Mouse (Mus musculus): Measurements from ENCODE around the gene Acadl. TPM values are rescaled to one million over a fixed set of nuclear protein-coding genes. Genes with fewer than 3 reads are reported as not detected.

Acadl gene
- polyA plus RNA-seq, 1 experiment from 2014 or later, result 58.0 TPM

- Histone ChIP-seq H3K27ac (replicated peaks) (no peak overlapping the region), H3K4me3 (no peak overlapping the region), H3K9me3 (no peaks in the 10 kb centered on the region), H3K4me2 (no peak overlapping the region), H3K27me3 (no peaks in the 10 kb centered on the region), H3K9ac (no peak overlapping the region), H3K36me3 (no peaks in the 10 kb centered on the region), H3K4me1 (replicated peaks) (no peaks in the 10 kb centered on the region)
- no peak for ATAC-seq (ENCODE audit: low FRiP score, low read depth)
- 86% methylated on average over 3 of the region's 3 CpGs for WGBS
These were observed 25.9 kb downstream of the Acadl start for GRCm38 (mm10) chr1:66837207-66837606.

GRCm38 (mm10) chr1:66832636-66833165 lies 30.4 kb downstream of the Acadl start:
- no peaks in the 10 kb centered on the region for H3K4me1 ChIP-seq (replicated peaks)
- H3K4me3 ChIP-seq, result no peak overlapping the region
- no peak overlapping the region for H3K27ac ChIP-seq (replicated peaks)
- WGBS, result 92% methylated on average over 7 of the region's 7 CpGs
- H3K4me2 ChIP-seq, result no peak overlapping the region
- no peaks in the 10 kb centered on the region for H3K36me3 ChIP-seq
- ATAC-seq (ENCODE audit: low FRiP score, low read depth), result no peak
- H3K9ac ChIP-seq, result no peak overlapping the region
- no peaks in the 10 kb centered on the region for H3K9me3 ChIP-seq
- H3K27me3 ChIP-seq, result no peaks in the 10 kb centered on the region

- Histone ChIP-seq H3K36me3 (no peaks in the 10 kb centered on the region), H3K4me2 (no peak overlapping the region), H3K27ac (replicated peaks) (no peak overlapping the region), H3K4me1 (replicated peaks) (no peaks in the 10 kb centered on the region), H3K4me3 (no peak overlapping the region), H3K27me3 (no peaks in the 10 kb centered on the region), H3K9ac (no peak overlapping the region), H3K9me3 (no peaks in the 10 kb centered on the region)
- WGBS, result 74% methylated on average over 9 of the region's 9 CpGs
- no peak for ATAC-seq (ENCODE audit: low FRiP score, low read depth)
These were observed 31.1 kb downstream of the Acadl start for GRCm38 (mm10) chr1:66831824-66832600.

GRCm38 (mm10) chr1:66829400-66830080 lies 33.5 kb downstream of the Acadl start:
- H3K36me3 ChIP-seq, result no peaks in the 10 kb centered on the region
- no peaks in the 10 kb centered on the region for H3K4me1 ChIP-seq (replicated peaks)

GRCm38 (mm10) chr1:66821966-66822365 lies 41.1 kb downstream of the Acadl start:
- WGBS, result 77% methylated on average over 9 of the region's 9 CpGs
- Histone ChIP-seq H3K4me2 (no peak overlapping the region), H3K9ac (no peak overlapping the region), H3K4me3 (no peak overlapping the region), H3K27me3 (no peaks in the 10 kb centered on the region), H3K36me3 (no peaks in the 10 kb centered on the region), H3K27ac (replicated peaks) (no peak overlapping the region), H3K4me1 (replicated peaks) (peaks cover 9% of the 10 kb centered on the region), H3K9me3 (no peaks in the 10 kb centered on the region)
- no peak for ATAC-seq (ENCODE audit: low FRiP score, low read depth)

More at GRCm38 (mm10) chr1:66829400-66830080, 33.5 kb downstream of the Acadl start:
- no peaks in the 10 kb centered on the region for H3K9me3 ChIP-seq
- no peak overlapping the region for H3K27ac ChIP-seq (replicated peaks)
- H3K4me3 ChIP-seq, result no peak overlapping the region
- H3K27me3 ChIP-seq, result no peaks in the 10 kb centered on the region
- H3K4me2 ChIP-seq, result no peak overlapping the region
- no peak for ATAC-seq (ENCODE audit: low FRiP score, low read depth)
- H3K9ac ChIP-seq, result no peak overlapping the region
- 66% methylated on average over 9 of the region's 9 CpGs for WGBS

- H3K9ac ChIP-seq, result no peak overlapping the region
These were observed 42.8 kb downstream of the Acadl start for GRCm38 (mm10) chr1:66820241-66820640.

GRCm38 (mm10) chr1:66817865-66818315 lies 45.2 kb downstream of the Acadl start:
- peak overlapping the region; percentile 64 for H3K4me2 ChIP-seq
- H3K4me1 ChIP-seq (replicated peaks), result peaks cover 23% of the 10 kb centered on the region
- ATAC-seq (ENCODE audit: low FRiP score, low read depth), result peak; percentile 57
- H3K27me3 ChIP-seq, result no peaks in the 10 kb centered on the region
- H3K4me3 ChIP-seq, result peak overlapping the region; percentile 63
- under 1% methylated on average over 20 of the region's 20 CpGs for WGBS
- H3K36me3 ChIP-seq, result no peaks in the 10 kb centered on the region
- H3K9me3 ChIP-seq, result no peaks in the 10 kb centered on the region
- H3K27ac ChIP-seq (replicated peaks), result peak overlapping the region; percentile 99
- peak overlapping the region; percentile 95 for H3K9ac ChIP-seq

More at GRCm38 (mm10) chr1:66820241-66820640, 42.8 kb downstream of the Acadl start:
- 23% methylated on average over 7 of the region's 7 CpGs for WGBS
- no peaks in the 10 kb centered on the region for H3K27me3 ChIP-seq
- H3K4me2 ChIP-seq, result no peak overlapping the region
- H3K27ac ChIP-seq (replicated peaks), result no peak overlapping the region
- H3K9me3 ChIP-seq, result no peaks in the 10 kb centered on the region
- H3K36me3 ChIP-seq, result no peaks in the 10 kb centered on the region
- no peak overlapping the region for H3K4me3 ChIP-seq
- no peak for ATAC-seq (ENCODE audit: low FRiP score, low read depth)
- peaks cover 15% of the 10 kb centered on the region for H3K4me1 ChIP-seq (replicated peaks)

- ATAC-seq (ENCODE audit: low FRiP score, low read depth), result peak; percentile 89
- H3K4me1 ChIP-seq (replicated peaks), result peaks cover 23% of the 10 kb centered on the region
- H3K4me3 ChIP-seq, result peak within 1 kb of the TSS; percentile 63
- no peaks in the 10 kb centered on the region for H3K36me3 ChIP-seq
- H3K27me3 ChIP-seq, result no peaks in the 10 kb centered on the region
- under 1% methylated on average over 51 of the region's 56 CpGs for WGBS
- H3K27ac ChIP-seq (replicated peaks), result peak within 1 kb of the TSS; percentile 99
- no peaks in the 10 kb centered on the region for H3K9me3 ChIP-seq
- peak within 1 kb of the TSS; percentile 70 for H3K4me2 ChIP-seq
- peak within 1 kb of the TSS; percentile 95 for H3K9ac ChIP-seq
These were observed 45.6 kb downstream of the Acadl start, which contains the start of gene Kansl1l for GRCm38 (mm10) chr1:66817453-66817839. Gene Kansl1l (minus strand): TSS chr1:66817562.

- Histone ChIP-seq H3K27ac (replicated peaks) (peak overlapping the region; percentile 99), H3K9me3 (no peaks in the 10 kb centered on the region), H3K4me1 (replicated peaks) (peaks cover 23% of the 10 kb centered on the region), H3K4me3 (peak overlapping the region; percentile 63), H3K4me2 (peak overlapping the region; percentile 70), H3K36me3 (no peaks in the 10 kb centered on the region), H3K9ac (peak overlapping the region; percentile 95), H3K27me3 (no peaks in the 10 kb centered on the region)
- peak; percentile 87 for ATAC-seq (ENCODE audit: low FRiP score, low read depth)
- under 1% methylated on average over 55 of the region's 63 CpGs for WGBS
These were observed 46.1 kb downstream of the Acadl start for GRCm38 (mm10) chr1:66816837-66817452.

GRCm38 (mm10) chr1:66815941-66816777 lies 46.9 kb downstream of the Acadl start:
- Histone ChIP-seq H3K4me1 (replicated peaks) (peaks cover 23% of the 10 kb centered on the region), H3K4me3 (peak overlapping the region; percentile 63), H3K36me3 (no peaks in the 10 kb centered on the region), H3K4me2 (peak overlapping the region; percentile 70), H3K9me3 (no peaks in the 10 kb centered on the region), H3K27me3 (no peaks in the 10 kb centered on the region), H3K9ac (peak overlapping the region; percentile 49), H3K27ac (replicated peaks) (peak overlapping the region; percentile 99)
- 1% methylated on average over 39 of the region's 39 CpGs for WGBS
- no peak; the same call in none of the 2 replicates for ATAC-seq (ENCODE audit: low FRiP score, low read depth)

GRCm38 (mm10) chr1:66814756-66815155 lies 48.3 kb downstream of the Acadl start:
- no peaks in the 10 kb centered on the region for H3K36me3 ChIP-seq
- peak overlapping the region; percentile 70 for H3K4me2 ChIP-seq
- 0 out of 2 replicates have a peak overlapping the region, but pooled peaks have one; percentile 13 for H3K4me3 ChIP-seq
- no peaks in the 10 kb centered on the region for H3K27me3 ChIP-seq
- no peak overlapping the region for H3K27ac ChIP-seq (replicated peaks)
- H3K9me3 ChIP-seq, result no peaks in the 10 kb centered on the region
- no peak for ATAC-seq (ENCODE audit: low FRiP score, low read depth)
- peaks cover 17% of the 10 kb centered on the region for H3K4me1 ChIP-seq (replicated peaks)
- H3K9ac ChIP-seq, result no peak overlapping the region
- 52% methylated on average over 8 of the region's 8 CpGs for WGBS

All from hindbrain, embryonic 15.5 days (tissue).